Mouse (Mus musculus): ENCODE results near the gene Fam241a. TPM values are rescaled to one million over a fixed set of nuclear protein-coding genes. Genes with fewer than 3 reads are reported as not detected.

Gene Fam241a
- total RNA-seq (2021), result 1 to 10 TPM; 4.0 to 5.8 TPM
- long read RNA-seq, experiment 1, transcript Fam241a-202 (2 exons, 2,234 nt), result major isoform, 8 of 8 reads
- long read RNA-seq, experiment 1, partial matches to known transcripts, result 0 of 8 reads
- long read RNA-seq, experiment 1, other reads (novel, unspliced or antisense), result 0 of 8 reads
- long read RNA-seq, experiment 2, transcript Fam241a-202 (2 exons, 2,234 nt), result major isoform, 11 of 13 reads
- long read RNA-seq, experiment 2, partial matches to known transcripts, result 0 of 13 reads
- long read RNA-seq, experiment 2, other reads (novel, unspliced or antisense), result 2 of 13 reads

- peak; percentile 80 for DNase-seq
Measured at GRCm38 (mm10) chr3:127895792-127896541, at the start of gene Fam241a. Gene Fam241a, minus strand, starts transcription at chr3:127896324.

DNA sequence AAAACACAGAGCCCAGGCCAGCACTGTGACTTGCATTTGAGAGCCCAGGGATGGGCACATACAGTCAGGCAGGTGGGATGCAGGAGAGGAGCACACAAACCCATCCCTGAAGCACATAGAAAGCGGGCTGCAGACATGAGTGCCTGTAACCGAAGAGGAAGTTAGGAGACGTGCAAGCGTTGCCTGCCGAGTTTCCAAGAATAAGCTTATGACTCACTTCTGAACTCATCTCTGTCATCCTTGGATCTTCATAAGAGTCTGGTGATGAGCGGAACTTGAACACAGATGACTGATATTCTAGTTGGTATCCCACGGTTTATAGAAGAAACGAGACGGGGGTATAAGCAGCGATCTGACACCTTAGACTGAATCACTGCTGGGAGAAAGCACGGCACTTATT is 36.3 kb upstream of the Fam241a start:
- no peak for DNase-seq

DNA sequence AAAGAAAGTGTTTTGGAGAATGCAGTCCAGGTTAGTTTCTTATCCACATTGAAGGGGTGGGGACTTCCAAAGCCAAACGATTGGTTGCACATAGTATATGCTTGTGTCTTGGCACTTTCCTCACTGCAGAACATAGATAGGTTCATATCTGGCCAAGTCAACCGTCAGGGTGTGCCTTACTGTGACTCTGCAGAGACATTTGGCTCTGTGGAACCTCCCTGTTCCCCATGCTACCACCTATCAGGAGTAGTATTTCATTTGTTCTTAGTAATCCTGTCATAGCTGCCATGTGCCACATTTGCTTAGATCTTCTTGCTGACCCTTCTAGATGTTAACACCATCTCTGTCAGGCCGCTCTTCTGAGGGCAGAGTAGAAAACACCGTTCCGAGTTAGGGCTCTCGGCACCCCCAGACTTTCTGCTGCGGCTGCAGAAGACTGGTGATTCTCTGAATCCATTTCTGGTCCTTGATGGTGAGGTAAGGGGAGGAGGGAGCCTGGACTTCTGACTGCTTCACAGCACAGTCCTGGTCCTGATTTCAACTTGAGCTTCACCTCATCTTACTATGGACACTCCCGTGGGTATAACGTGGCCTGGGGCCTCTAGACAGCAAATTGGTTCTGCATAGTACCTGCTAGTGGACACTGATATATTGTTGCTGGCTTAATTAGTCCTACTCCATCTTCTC is 34.3 kb upstream of the Fam241a start:
- no peak for DNase-seq

DNA sequence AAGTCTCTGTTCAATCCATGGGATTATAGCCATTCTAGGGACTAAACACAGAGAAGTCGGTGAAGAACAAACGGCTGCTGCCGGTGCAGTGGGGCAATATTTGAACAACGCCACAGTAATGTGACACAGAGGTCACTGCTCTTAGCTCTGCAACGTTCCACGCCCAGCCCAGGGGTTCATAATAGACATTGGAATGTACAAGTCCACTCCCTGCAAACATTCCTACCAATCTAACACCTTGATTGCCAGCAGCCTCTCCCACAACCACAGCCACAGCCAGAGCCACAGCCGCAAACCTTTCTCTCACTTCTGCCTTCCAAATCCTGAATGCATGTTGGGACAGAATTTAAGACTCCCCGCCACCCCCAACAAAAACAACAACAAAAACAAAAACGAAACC is 33.8 kb upstream of the Fam241a start:
- DNase-seq, result no peak

DNA sequence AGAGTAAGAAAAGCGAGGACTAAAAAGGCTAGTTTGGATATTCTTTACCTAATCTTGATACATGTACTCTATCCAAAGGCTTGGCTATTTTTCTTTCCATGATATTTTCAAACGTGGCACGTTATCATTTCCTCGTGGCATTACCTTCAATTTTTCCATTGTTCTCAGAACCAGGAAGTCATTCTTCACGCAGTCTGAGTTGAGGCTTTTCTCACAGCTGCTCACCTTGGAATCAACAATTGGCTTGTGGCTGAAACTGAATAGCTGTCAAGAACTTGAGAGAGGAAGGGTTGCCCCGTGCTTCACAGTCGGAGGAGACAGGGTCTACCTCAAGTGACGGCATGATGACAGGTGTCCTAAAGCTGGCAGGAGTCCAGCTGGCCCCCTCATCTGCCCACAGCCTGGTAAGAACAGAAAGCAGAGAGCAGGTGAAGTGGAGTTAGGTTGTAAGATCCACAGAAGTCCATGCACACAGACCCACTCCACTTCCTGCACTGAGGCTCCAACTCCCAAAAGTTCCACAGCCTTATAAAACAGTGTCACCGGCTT is 30.6 kb upstream of the Fam241a start:
- no peak for DNase-seq

GRCm38 (mm10) chr3:127924464-127924863 is 28.3 kb upstream of the Fam241a start:
- DNase-seq, result no peak

DNA sequence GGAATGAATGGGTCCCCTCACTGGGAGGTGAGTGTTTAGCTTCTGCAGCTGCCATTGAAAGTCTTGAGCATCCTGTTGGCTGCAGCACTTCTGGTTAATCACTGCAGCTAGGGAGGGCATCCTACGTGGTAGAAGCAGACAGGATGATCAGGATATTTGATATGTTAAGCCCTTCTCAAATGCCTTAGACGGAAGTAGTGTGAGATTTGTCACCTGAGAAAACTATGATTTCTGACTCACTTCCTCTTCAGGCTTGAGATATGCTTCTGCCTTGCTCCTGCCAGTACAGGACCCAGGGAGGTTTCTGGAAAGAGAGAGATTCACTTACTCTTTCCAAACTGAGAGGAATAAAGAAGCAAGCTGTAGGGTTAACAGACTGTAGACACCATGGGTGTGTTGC is 27.1 kb upstream of the Fam241a start:
- DNase-seq, result no peak

- DNase-seq, result no peak
Measured at GRCm38 (mm10) chr3:127922125-127922524, 26.0 kb upstream of the Fam241a start.

GRCm38 (mm10) chr3:127917999-127918661 is 22.0 kb upstream of the Fam241a start:
- DNase-seq, result no peak

- DNase-seq, result no peak
Measured at GRCm38 (mm10) chr3:127917549-127917948, 21.4 kb upstream of the Fam241a start.

DNA sequence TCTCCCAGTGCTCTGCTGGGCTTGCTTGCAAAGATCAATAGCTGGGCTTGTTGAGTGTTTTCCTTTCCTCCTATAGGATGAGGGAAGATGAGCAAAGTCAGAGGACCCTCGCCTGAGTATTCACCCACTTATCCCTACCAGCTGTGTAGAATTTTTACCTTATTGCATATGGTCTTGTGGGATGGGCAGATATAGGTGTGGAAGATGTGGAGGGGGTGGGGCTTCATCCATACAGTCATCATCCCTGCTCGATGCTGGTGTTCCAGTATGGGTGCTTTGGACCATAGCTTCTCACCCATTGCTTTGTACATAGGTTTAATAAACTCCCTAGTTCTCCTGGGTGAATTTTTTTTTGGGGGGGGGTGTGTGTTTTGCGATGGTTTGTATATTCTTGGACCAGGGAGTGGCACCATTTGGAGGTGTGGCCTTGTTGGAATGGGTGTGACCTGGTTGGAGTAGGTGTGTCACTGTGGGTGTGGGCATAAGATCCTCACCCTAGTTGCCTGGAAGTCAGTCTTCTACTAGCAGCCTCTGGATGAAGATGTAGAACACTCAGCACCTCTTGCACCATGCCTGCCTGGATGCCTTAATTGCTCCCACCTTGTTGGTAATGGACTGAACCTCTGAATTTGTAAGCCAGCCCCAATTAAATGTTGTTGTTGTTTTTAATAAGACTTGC is 19.7 kb upstream of the Fam241a start:
- DNase-seq, result no peak

DNA sequence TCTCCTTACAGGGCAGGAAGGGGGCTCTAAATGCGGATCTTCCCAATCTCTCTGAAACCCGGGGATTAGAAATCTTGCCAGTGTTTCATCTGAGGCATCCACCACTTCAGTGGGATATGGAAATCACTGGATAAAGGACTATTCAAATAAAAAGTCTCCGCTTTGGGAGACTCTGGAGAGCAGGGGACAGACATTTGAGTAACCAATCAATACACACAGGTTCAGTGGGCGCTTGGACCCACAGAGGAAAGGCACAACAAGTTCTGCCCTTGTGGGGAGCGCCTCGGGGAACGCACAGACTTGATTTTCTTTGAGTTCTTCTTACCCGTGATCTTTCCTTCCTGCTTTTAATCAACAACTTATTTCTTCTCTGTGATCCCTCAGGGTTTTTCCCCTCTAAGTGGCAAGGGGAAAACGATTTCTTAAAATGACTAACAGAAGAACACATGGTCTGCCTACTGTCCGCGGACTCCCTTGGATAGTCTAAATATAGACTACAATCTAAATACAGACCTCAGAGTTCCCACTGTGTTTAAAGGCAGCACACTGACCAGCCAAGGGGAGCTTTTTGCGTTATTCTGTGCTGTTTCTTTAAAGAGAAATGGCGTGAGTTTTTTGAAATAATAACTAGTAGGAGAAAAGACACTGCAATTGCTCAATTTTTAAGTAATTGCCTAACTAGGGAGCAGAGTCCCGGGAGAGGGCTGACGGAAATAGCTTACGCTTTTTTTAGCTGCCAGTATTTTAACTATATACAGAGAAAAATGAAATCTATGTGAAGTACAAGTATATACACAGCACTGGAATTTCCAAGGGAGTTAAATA is 18.0 kb upstream of the Fam241a start:
- DNase-seq, result no peak

- DNase-seq, result no peak
Measured at GRCm38 (mm10) chr3:127909941-127910340, 13.8 kb upstream of the Fam241a start.

GRCm38 (mm10) chr3:127894981-127895779 is 944 bp downstream of the Fam241a start:
- no peak for DNase-seq

DNA sequence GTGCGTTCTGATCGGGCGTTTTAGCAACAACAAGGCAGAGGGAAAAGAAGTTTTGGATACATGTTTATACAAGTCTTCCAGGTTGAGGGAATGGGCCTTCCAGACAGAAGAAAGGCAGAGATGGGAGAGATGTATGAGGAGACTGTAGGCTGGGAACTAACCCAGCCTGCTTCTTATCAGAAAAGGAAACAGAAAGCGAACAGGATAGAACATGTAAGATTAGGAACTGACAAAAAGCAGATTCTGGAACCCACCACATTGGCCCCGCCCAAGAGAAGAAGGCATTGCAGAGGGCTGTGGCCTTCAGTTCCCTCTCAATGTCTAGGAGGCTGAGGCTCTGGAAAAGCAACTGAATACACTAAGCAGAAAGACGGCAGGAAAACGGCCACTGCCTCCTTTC is 2.2 kb downstream of the Fam241a start:
- DNase-seq, result no peak

DNA sequence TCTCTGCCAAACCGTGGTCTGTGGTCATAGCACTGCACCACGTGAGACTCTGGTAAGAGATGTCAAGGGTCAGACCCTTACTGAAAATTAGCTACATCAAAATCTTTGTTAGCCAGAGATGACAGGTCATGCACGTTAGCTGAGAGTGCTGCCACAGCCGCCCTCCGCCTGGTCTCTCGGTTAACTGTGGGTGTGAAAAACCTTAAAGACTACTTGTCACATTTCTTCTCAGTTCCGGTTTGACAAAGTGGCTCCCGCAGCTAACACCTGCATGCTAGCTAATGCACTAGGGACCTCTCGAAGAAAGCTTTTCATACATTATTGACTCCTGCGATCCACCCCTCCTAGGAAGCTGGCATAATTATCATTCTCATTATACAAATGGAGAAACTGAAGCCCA is 4.2 kb downstream of the Fam241a start:
- no peak for DNase-seq

DNA sequence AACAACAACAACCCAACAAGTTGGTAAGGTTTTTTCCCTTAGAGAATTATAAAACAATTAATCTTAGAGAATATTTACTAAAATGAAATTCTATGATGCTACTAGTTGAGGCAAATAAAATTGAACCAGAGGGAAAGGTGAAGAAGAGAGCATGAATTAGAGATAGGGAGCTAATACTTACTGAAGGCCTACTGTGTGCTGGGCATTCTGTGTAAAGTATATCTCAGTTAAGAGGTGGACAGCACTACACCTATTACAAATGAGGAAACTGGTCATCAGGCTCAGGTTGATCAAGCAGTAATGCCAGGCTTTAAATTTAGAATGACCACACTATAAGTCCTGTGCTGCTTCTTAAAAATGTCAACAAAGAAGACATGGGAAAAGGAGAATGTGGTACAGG is 6.1 kb downstream of the Fam241a start:
- DNase-seq, result no peak

GRCm38 (mm10) chr3:127889570-127889969 is 6.6 kb downstream of the Fam241a start:
- DNase-seq, result no peak

DNA sequence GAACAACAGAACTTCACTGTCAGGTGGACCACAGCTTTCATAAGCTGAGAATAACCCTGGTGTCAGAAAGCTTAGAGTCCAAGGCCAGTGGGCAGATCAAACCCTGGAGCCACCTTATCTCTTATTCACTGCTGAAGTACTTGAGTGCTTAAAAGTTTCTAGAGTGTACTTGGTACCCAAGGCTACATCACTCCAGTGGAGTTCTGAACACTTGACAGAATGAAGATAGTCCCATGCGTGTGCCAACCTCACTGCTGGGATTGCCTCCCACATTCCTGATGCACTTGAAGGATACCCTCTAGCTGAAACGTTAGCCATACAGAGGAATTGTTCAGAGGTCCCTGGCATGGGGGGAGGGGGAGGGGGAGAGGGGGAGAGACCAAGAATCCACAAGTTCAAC is 14.4 kb downstream of the Fam241a start:
- DNase-seq, result no peak

DNA sequence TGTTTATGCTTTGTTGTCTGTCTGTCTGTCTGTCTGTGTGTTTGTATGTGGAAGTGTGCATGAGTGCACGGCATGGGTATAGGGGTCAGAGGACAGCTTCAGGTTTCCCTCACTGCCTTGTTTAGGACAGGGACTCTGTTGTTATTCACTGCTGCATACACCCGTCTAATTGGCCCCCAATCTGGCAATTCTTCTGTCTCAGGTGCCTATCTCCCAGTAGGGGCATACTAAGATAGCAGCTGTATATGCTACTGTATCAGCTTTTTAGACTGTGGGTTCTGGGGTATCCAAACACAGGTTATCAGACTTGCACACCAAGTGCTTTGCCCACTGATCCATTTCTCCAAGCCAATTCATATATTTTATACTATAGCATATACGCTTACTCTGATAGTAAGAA is 16.2 kb downstream of the Fam241a start:
- DNase-seq, result no peak

Measured in gastrocnemius, postnatal 10 days (tissue).